Comparison of ENCODE assay signal across 8 mouse cellular contexts in genomic region chr2:35282214-35282613, GRCm38 (mm10). TPM values are rescaled to one million over a fixed set of nuclear protein-coding genes. Genes with fewer than 3 reads are reported as not detected.
A peak's percentile ranks its signal among the peaks of the same experiment; 100 is the strongest.
DNase-seq lines count a peak whose midpoint lies in the region; ATAC-seq and TF ChIP-seq lines count a peak whose summit lies in the region.

No protein-coding gene starts in this region.

- H3K4me2 ChIP-seq in kidney, embryonic 15.5 days = peak overlapping the region; percentile 85

- WGBS in kidney, embryonic 15.5 days = 1% methylated on average over 32 of the region's 32 CpGs
- 6% methylated on average over 32 of the region's 32 CpGs for WGBS in small intestine, adult 2 months

- no peak overlapping the region for H3K27ac ChIP-seq in ES-Bruce4 (ENCODE audit: insufficient read depth, low read length)
- H3K27ac ChIP-seq in kidney, embryonic 15.5 days = no peak overlapping the region
- no peak overlapping the region for H3K27ac ChIP-seq in small intestine, adult 2 months (ENCODE audit: insufficient read depth, low read depth, low read length)

- H3K9me3 ChIP-seq in ES-Bruce4 (replicated peaks; ENCODE audit: control insufficient read depth, insufficient read depth, low read length, poor library complexity, severe bottlenecking) = no peaks in the 10 kb centered on the region
- H3K9me3 ChIP-seq in kidney, embryonic 15.5 days (replicated peaks) = no peaks in the 10 kb centered on the region

- H3K27me3 ChIP-seq in ES-Bruce4 (ENCODE audit: control insufficient read depth, insufficient read depth, low read length, poor library complexity, severe bottlenecking) = 0 out of 2 replicates have a peak, but pooled peaks cover 2% of the 10 kb centered on the region
- peaks cover 31% of the 10 kb centered on the region for H3K27me3 ChIP-seq in kidney, embryonic 15.5 days
- H3K27me3 ChIP-seq in small intestine, adult 2 months (ENCODE audit: control insufficient read depth, insufficient read depth, low read length) = peaks cover 7% of the 10 kb centered on the region; the same call in 1 of the 2 replicates

- H3K9ac ChIP-seq in ES-Bruce4 (ENCODE audit: low read depth, poor library complexity, severe bottlenecking) = peak overlapping the region; percentile 63
- H3K9ac ChIP-seq in kidney, embryonic 15.5 days = peak overlapping the region; percentile 27

- DNase-seq in heart, adult 8-10 months (ENCODE audit: low spot score) = peak; percentile 78
- DNase-seq in lung, postnatal 10 days = peak; percentile 75
- DNase-seq in left cerebral cortex, adult 18-20 months (ENCODE audit: low spot score in 2 of 2) = no peak

- no peaks in the 10 kb centered on the region for H3K36me3 ChIP-seq in ES-Bruce4 (ENCODE audit: control insufficient read depth, insufficient read depth, low read length, poor library complexity, severe bottlenecking)
- no peaks in the 10 kb centered on the region for H3K36me3 ChIP-seq in kidney, embryonic 15.5 days
- peaks cover 10% of the 10 kb centered on the region for H3K36me3 ChIP-seq in small intestine, adult 2 months (ENCODE audit: control insufficient read depth, insufficient read depth, low read length)

- TF ChIP-seq POLR2A in ES-Bruce4 (IDR thresholded peaks at IDR 0.05; ENCODE audit: insufficient read depth, low read length) = no peak
- peak; percentile 50; the same call in 1 of the 2 replicates for TF ChIP-seq POLR2A in small intestine, adult 2 months (IDR thresholded peaks at IDR 0.05; ENCODE audit: low read depth, low read length)

- no peak for TF ChIP-seq EP300 in ES-Bruce4 (IDR thresholded peaks at IDR 0.05; ENCODE audit: insufficient read depth, low read depth, low read length)

- TF ChIP-seq CTCF in ES-Bruce4 (IDR thresholded peaks at IDR 0.05; ENCODE audit: low read depth, low read length) = no peak
- TF ChIP-seq CTCF in small intestine, adult 2 months (IDR thresholded peaks at IDR 0.05; ENCODE audit: extremely low read depth, insufficient read length, insufficient replicate concordance, low read depth, low read length) = no peak

- ATAC-seq in common myeloid progenitor, adult 5-6 weeks (replicated peaks; ENCODE audit: low read depth, poor library complexity, severe bottlenecking) = peak; percentile 75
- peak; percentile 57 for ATAC-seq in kidney, embryonic 15.5 days (replicated peaks; ENCODE audit: low FRiP score)
- no peak for ATAC-seq in activated CD4-positive, CD25-positive, alpha-beta regulatory T cell, adult 4 months

- H3K4me3 ChIP-seq in ES-Bruce4 (ENCODE audit: low read depth, low read length) = peak overlapping the region; percentile 79
- peak overlapping the region; percentile 48 for H3K4me3 ChIP-seq in kidney, embryonic 15.5 days (replicated peaks)
- peak overlapping the region; percentile 67 for H3K4me3 ChIP-seq in small intestine, adult 2 months (ENCODE audit: low read depth, low read length)

- no peaks in the 10 kb centered on the region for H3K4me1 ChIP-seq in ES-Bruce4 (ENCODE audit: control insufficient read depth, insufficient read depth, low read length)
- H3K4me1 ChIP-seq in kidney, embryonic 15.5 days = peaks cover 29% of the 10 kb centered on the region
- H3K4me1 ChIP-seq in small intestine, adult 2 months (ENCODE audit: control insufficient read depth, insufficient read depth, insufficient read length, low read length) = peaks cover 8% of the 10 kb centered on the region

RNA-seq across cellular contexts. Expression of gene Gsn, which starts 26.0 kb away (rescaled TPM):
- 46.9 and 48.8 TPM in 2 replicates for polyA plus RNA-seq in ES-Bruce4 (2011; ENCODE audit: insufficient read depth, insufficient read length, low read depth, missing spikeins)
- total RNA-seq in common myeloid progenitor, adult 5-6 weeks (2017) = 8.9 and 9.7 TPM in 2 replicates
- 100 to 1,000 TPM; 584 to 827 (median 671) TPM for total RNA-seq in heart, adult 8-10 months (2022)
- 129 and 144 TPM in 2 replicates for polyA plus RNA-seq in kidney, embryonic 15.5 days (2015; fragmentation: Nextera tagmentation; extraction: Ambion mirVana)
- 198 and 205 TPM in 2 replicates for polyA plus RNA-seq in small intestine, adult 2 months (2012; rRNA removed)
- total RNA-seq in left cerebral cortex, adult 18-20 months (2021) = 10 to 100 TPM; 31.3 to 39.8 TPM
- polyA plus RNA-seq in activated CD4-positive, CD25-positive, alpha-beta regulatory T cell, adult 4 months (2017; shearing (Covaris generic)) = 10 to 100 TPM; 27.2 to 28.3 TPM

RNA-seq across cellular contexts. Expression of gene Stom, which starts 54.6 kb away (rescaled TPM):
- 16.3 and 17.9 TPM in 2 replicates for polyA plus RNA-seq in ES-Bruce4 (2011; ENCODE audit: insufficient read depth, insufficient read length, low read depth, missing spikeins)
- total RNA-seq in common myeloid progenitor, adult 5-6 weeks (2017) = 76.2 and 80.6 TPM in 2 replicates
- 100 to 1,000 TPM in 2 of 4 experiments, 10 to 100 TPM in 2; 83.8 to 137 (median 102) TPM for total RNA-seq in heart, adult 8-10 months (2022)
- 31.6 and 34.1 TPM in 2 replicates for polyA plus RNA-seq in kidney, embryonic 15.5 days (2015; fragmentation: Nextera tagmentation; extraction: Ambion mirVana)
- 19.9 and 55.4 TPM in 2 replicates for polyA plus RNA-seq in small intestine, adult 2 months (2012; rRNA removed)
- 1 to 10 TPM; 7.3 to 8.6 TPM for total RNA-seq in left cerebral cortex, adult 18-20 months (2021)
- 1 to 10 TPM; 2.7 to 4.0 TPM for polyA plus RNA-seq in activated CD4-positive, CD25-positive, alpha-beta regulatory T cell, adult 4 months (2017; shearing (Covaris generic))

Comparison
In these comparisons a context has a peak if more than half of its experiments do, and no peak if none do; other contexts are left out.
1. DNase-seq: peak in heart, adult 8-10 months (single experiment) and lung, postnatal 10 days (single experiment); none in left cerebral cortex, adult 18-20 months (0 of 2).
2. Peak in every context shown above with its lines, with median percentiles within 50 percentile points of each other: H3K4me3 ChIP-seq.